Mouse (Mus musculus) ovary, postnatal 10 days (tissue): ENCODE results near the gene C8a.

Source experiments
- DNase-seq: peaks from one replicate; pipeline ENCODE4 v3.0.0; 2022; ENCODE audit warnings: low spot score

The C8a gene

DNA sequence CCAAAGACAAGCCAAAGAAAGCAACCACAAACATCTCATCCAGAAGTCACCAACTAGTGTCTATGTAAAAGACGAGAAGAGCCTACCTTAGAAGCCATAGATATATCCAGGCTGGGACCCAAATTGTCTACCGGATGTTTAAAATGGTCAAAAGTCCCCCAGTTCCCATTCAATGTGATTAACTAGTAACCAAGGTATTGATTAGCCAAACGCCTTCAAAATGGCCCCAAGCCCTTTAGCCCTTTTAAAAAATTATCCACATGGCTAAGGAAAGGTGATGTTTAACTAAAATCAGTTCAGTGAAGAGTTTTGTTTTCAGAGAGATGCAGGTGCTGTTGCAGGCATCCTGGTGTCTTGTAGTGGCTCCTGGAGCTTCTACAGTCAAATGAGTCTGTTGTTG is at the start of gene C8a:
Gene C8a (minus strand): TSS at position 76 of the 400 bp plus-strand sequence.
- no peak for DNase-seq

DNA sequence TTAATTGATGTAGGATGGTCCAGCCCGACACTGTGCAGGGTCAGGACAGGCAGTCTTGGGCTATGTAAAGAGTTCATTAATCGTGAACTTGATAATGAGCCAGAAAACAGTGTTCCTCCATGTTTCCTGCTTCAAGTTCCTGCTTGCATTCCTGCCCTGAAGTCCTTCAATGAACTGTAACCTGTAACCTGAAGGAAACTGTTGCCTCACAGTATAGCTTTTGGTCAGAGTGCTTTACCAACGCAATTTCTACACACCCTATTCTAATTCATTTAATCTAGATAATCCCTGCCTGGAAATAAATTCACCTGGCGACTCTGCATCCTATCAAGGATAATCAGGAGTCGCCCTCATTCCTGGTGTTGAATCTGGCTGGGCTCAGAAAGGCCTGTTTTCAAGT is 49.2 kb upstream of the C8a start:
- no peak for DNase-seq

DNA sequence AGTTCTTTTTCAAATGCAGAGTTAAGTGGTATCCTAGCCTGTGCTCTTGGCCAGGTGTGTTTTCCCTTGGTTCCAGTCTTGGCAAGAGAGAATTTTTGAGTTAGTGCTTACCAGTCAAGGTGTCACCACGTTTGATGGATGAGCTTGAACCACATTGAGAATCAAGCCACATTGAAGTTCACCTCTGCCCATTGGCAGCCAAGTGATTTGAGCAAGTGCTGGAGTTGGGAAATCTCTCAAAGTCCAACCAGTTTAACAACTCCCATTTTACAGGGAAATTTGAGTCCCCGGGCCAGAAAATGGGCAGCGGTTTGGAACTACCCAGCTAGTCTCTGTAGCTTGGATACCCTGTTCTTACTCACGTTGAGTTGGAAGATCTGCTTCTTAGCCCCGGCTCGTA is 41.8 kb upstream of the C8a start:
- DNase-seq: no peak

DNA sequence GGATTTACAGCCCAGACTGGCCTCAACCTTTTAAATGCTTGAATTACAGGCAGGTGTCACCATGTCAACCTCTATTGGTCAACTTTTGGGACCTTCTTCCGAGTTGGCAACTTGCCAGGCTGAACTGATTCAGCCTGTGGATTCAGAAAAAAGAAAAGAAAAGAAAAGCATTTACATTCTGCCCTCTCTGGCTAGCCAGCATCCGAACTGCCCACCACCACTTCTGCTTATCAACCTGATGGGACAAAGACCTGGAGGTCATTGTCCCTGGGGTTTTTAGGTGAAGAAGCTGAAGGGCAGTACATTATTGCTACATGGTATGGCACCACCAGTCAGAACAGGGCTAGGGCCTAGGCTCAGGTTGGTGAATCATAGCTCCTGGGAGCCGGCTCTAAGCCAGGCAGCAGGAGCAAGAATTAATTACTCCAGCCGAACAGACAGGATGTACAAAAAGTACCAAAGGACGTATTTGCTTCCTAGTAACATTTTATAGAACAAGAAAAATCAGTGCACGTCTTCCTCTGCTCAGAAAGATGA is 38.6 kb upstream of the C8a start:
- DNase-seq: no peak

DNA sequence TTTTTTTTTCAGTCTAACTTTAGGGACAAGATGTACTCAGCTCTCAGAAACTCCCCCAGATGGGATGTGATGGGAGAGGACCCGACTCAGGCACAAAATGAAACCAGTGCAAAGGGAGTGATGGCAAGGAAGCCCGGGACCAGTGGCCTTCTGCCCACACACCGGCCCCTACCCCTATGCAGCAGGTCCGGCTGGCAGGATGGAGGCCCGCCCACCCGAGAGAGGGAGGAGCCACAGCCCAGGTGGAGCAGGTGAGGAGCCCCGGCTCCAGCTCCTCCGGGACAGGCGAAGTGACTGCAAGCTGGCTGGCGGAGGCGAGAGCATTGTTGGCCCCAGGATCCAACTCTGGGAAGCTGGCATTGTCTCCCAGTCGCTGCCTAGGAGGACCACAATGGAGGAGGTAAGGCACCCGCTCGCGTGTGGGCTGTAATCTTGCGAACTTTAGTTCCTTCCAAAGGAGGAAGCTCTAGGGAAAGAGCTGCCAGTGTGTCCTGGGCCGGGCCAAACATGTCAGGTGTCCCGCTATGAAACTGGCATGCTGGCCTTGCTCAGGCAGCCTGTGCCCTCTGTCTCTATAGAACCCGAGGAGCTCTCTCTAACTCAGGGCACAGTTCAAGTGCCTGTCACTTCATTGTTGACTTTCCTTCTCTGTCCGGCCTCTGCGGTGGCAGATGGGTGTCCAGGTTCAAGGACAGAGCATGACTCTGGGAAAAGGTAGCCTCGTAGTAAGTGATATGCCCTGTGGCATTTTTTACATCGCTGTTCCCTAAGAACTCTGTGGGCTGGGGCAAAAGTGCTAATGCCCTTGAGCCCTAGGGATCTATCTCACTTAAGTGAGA is 37.3 kb upstream of the C8a start, which contains the start of gene Fyb2:
Gene Fyb2 (plus strand): TSS at position 166 of the 839 bp plus-strand sequence.
- DNase-seq: no peak

DNA sequence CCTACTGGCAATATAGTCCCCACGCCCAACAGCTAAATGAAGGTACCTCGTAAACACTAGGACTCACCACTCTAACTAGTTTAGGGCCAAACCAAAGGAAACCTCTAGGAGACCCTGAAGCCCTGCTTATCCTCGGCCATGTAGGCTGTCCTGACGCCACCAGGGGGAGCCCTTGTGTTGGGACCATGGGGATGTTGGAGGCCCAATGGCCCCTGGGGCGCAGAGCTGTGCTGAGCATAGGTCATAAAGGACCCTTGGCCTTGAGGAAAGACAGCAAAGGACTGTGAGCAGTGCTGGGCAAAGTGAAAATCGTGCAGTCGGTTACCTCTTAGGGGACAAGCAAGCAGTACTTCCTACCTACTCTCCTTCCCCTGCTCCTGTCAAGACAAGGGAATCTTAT is 35.5 kb upstream of the C8a start:
- peak; percentile 64 for DNase-seq

DNA sequence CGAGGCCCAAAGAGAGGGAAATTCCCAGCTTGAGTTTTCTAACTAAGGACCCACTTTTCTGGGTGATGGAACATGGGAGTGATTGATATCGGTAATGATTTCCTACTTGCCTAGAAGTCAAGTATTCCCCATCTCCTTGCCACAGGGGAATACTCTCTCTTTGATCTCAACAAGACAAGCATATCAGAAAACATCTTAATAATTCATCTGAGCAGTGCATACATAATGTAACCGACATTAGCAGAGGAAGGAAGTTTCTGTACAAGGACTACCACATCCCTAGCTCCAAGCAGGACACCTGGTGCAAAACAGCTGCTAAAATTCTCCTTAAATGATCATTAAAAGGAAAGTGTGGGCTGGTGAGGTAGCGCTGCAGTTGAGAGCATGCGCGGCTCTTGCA is 28.9 kb upstream of the C8a start:
- DNase-seq: no peak

DNA sequence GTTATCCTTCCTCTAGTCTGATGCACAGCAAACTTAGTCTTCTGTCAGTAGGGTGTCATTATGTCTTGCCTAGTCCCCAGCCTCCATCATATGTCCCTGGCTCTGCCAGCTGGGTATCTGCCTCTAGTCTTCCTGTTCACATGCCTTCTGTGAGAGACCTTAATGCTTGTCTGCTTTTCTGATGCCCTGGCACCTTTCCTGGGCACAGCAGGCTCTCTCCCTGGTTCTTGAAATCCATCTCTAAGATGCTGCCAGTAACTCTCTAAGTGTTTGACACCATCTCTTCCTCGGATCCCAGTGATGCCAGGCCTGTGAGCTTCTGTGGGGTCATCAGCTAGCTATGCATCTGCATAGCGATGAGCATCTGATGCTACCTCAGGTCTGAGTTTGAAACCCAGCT is 26.6 kb upstream of the C8a start:
- no peak for DNase-seq

DNA sequence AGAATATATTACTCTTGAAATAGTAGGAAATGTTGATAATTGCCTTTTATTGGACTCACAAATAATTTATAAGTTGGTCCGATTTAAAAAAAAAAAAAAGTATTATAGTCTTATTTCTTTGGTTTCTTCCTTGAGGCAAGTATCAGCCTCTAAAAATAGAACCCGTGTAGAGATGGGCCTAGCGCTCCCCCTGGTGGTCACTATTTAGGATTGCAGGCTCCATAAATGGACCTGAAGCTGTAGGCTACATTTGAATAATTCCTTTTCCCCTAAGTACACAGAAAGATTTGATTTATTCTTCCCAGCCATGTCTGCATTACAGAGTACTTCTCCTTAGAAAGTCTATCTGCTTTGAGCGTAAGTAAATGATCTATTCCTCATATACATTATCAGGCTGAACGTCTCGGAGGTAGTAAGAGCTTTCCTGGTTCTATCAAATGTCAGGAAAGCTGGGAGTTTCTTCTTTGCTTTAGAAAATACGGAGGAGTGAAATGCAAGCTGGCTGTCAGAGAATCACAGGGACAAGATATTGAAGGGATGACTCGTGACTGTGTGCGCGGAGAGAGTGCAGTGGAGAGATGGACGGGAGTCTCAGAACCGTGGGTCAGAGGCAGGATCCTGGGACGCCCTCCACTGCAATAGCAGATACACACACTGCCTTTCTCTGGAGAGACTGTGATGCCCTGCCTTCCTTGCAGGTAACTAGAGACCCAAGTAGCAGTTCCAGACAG is 18.0 kb upstream of the C8a start:
- no peak for DNase-seq

DNA sequence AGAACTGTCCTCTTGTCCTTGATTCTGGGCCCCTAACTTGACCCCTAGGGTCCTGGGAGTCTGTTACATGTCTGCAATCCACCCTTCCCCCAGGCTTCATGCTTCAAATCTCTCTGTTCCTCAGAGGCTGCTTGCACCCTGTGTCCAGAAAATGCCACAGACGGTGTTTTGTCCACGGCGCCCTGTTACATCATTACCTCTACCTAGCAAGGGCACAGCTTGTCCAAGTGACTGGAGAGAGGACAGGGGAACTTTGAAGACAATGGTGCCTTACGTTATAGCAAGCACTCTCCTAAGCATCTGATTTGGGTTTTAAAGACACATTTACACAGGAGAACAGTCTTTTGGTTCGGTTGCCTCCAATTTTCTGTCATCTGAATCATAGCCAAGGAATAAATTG is 17.4 kb upstream of the C8a start:
- no peak for DNase-seq

DNA sequence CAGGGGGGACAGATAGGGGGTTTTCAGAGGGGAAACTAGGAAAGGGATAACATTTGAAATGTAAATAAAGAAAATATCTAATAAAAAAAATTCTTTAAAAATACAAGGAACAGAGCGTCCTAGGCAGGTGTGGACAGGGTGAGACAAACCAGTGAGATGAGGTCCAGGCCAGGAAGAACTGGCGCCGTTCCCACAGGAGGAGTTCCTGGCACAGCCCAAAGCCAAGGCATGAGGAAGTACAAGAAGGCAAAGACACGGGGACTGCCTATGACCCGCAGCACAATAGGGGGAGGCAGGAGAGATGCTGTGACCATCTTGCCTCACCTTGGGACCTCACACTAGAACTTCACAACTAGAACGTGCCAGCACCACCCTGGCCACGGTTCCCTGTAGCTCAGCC is 15.5 kb upstream of the C8a start:
- no peak for DNase-seq

DNA sequence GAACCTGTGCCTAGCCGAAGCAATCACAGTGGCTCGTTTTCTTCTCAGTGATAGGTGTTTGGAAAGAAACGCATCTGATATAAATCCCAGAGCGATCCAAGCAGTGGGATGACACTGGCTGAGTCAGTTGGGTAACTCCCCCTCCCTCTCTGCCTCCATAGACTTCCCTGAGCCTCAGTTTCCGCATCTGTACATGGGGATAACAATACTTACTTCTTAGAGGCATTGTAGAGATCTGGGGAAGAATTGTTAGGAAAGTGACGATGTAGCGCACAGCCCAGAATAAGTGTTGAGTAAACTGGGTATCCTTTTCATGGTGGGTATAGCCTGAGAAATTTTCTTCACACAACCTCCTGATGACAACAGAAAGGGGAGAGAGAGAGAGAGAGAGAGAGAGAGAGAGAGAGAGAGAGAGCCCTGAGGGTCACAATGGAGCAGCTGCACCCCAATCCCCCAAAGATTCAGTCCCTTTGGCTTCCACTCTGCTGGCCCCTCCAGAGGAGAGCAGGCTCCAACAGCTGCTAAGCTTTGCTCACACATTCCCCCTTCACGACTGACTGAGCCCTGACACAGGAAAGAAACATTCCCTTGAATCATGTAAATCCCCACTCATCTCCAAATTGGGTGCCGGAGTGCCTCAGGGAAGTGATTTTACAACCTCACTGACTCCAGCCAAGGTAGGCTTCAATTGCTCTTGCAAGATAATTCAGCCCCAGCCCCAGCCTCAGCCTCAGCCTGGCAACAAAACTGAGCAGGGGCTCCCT is 12.5 kb upstream of the C8a start:
- no peak for DNase-seq

DNA sequence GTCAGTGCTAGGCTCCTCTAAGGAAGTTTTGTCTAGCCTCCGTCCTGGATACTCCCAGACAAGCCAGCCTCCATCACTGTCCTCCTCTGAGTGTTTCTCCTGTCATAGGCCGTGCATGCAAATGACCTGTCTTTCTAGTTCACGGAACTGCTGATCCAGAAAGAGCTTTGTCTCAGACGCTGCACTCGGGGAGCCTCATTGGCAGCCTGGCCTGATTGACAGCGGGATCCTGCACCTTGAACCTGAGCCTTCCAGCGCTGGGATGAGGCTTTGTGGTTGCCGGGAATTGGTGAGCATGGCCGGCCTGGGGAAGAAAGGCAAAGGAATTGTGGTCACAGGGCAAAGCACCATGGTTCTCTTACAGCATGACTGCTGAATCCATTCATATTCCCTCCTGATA is 11.3 kb upstream of the C8a start:
- DNase-seq: no peak

DNA sequence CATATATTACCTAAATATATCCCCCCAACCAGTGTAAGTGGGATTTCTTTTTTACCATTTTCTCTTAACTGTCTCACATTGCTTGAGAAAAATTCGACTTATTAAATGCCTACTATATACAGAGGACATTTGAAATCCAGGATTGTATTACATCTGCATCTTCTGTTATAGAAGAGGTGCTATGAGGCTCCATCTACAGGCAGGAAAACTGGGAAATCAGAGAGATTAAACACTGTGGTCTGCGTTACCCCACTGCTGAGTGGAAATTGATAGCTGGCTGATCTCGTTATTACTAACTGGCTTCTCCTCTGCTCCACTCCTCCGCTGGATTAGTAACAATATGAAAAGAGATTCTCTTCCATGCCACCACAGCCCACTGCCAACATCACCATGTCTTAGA is 366 bp downstream of the C8a start:
- no peak for DNase-seq

DNA sequence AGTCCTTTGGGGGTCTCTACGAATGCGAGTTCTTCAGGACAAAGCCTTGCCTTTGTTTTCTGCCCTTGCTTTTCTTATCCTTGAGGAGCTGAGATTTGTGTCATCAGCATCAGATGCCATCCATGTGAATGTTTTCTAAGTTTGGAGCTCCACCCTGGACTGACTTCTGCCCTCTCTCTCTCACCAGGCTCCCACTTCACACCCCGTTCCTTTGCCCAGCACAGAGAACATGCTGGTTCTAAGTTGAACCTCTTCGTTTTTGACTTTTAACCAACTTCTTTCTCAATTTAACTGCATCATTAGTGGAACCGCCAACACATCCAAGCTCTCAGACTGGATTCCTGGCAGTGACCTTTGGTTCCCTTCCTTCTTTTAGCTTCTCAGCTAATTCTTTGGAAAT is 6.0 kb downstream of the C8a start:
- DNase-seq: no peak

DNA sequence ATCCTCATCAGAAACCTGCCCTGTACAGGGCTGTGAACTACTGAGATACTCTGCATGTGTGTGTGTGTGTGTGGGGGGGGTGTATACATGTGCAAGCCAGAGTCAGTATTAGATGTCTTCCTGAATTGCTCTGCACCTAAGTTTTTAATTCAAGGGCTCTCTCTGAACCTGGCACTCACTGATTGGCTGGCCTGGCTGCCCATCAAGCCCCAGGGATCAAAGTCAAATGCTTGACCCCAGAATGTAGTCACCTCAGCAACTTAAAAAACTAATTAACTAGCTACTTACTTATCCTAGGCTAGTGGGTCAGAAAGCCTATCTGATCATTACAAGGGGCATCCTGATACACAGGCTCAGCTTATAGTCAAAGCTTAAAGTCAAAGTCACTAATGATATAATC is 6.6 kb downstream of the C8a start:
- no peak for DNase-seq

DNA sequence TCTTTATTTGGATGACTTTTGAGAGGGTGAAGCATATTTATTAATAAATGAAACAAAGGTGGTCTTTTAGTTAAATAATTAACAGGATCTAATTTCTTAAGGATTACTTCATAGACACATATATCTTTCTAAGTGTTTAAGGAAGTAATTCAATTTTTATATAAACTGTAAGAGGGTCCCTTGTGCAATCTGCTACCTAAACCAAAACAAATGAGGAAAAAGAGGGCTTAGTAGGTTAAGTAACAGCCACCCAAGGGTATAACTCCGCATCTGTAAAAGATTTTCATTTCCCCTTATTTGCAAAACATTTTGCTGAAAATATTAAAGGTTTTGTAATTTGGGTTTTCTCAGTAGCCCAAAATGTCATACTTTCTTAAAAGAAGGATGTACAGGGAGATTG is 11.8 kb downstream of the C8a start:
- DNase-seq: no peak

DNA sequence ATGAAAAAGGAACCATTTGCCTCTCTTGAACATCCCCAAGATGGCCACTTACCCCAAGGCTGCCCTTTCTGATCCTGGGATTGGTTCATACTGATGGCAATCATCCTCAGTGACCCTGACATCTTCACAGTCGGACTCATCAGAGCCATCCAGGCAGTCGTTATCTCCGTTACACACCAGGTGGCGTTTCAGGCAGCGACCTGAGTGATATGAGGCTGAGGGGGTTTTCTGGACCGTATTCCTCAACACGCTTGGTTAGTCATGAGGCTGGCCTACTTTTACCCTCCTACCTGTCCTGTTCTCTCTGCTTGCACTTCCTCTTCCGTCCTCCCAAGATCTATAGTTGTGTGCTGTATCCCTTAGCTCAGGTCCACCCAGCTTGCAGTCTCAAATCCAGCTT is 15.0 kb downstream of the C8a start:
- no peak for DNase-seq

DNA sequence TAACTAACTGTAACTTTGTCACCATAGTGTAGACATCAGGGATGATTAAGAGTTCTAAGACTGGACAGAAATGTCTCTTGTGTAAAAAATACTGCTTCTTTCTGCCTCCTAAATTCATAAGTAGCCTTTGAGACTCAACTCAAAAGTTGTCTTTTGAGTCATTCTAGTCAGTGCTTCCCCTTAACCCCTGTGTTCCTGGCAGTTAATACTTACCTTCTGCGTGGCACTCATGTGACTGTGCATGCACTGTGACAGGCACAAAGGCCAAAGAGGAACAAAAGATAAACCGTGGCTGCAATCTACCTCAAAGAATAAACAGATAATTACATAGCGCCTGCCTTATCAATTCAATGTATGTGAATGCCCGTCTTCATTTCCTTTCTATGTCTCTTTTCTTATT is 18.4 kb downstream of the C8a start:
- DNase-seq: no peak

DNA sequence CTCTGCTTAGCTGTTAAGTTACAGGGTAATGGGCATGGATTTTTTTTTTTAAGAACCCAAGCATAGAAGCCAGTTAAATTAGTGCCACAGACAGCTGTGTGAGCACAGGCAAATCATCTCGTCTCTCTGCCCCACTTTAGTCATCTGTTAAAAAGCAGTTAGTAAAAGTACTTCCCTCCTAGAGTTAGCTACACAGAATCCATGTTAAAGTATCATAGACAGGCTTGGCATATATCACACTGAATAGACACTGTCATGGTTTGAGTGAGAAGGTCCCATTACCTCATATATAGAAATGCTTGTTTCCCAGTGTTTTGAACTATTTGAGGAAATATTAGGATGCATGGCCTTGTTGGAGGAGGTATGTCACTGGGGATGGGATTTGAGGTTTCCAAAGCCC is 19.2 kb downstream of the C8a start, which contains the start of gene Gm17662:
Gene Gm17662 (plus strand): TSS at position 301 of the 400 bp plus-strand sequence.
- no peak for DNase-seq

DNA sequence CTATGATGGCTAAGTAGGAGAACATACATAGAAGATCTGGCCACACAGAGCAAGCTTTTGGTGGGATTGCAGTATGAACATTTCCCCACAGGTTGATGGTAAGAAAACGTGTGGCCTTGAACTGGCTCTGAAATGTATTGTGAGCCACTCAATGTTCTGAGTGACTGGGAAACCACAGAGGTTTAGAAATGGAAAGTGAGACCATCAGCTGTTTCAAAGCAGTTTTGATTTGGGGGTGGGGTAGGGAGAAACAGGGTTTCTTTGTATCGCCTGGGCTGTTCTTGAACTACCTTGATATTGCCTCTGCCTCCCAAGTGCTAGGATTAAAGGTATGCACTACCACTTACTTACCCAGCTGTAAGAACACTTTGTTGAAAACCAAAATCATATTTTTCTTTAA is 21.0 kb downstream of the C8a start:
- DNase-seq: no peak

DNA sequence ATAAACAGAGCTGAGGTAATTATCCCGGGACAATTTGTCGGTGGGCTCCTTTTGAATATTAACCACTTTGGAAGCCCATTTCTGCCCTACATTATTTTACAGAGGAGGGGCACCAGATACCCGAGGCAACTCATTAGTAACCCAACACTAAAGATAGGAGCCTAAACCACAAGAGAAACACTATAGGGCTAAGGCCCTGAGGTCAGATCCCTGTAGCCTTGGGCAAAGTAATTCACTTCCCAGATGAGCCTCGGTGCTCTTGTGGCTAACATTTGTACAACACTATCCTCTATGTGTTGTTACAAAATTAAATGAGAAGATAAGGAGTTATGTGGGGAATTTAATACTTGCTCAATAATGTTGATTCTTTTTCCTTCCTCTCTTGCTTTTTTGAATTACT is 32.7 kb downstream of the C8a start:
- no peak for DNase-seq

DNA sequence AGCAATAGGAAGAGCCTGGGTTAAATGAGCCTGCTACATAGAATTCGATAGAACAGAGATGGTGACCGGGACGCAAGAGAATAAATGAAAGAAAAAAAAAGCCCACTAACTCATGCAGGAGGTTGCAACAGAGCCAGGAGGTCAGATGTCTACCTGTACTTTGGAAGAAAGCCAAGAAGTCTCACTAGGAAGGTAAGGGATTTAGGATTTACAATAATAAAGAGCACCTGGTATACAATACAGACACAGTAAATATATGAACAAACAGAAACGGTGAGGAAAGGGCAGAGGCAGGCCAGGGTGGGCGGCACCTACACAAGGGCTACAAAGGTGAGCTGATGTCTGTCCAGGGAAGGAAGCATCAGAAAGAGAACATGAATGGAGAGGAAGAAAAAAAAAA is 34.0 kb downstream of the C8a start:
- DNase-seq: no peak
